Mouse (Mus musculus) forebrain, postnatal 0 days (tissue): ENCODE measurements at regions not wholly inside any gene's neighbourhood (a gene's known extent, or its start where the extent isn't known, plus 50 kb on each side); places are given as distances from the start of the nearest gene placed in this dataset.

Source experiments
- ATAC-seq: fragments of 200-750 bp; cut with Nextera tagmentation; 2 replicates; pipeline ENCODE4 v1.8.0; 2017; ENCODE audit warnings: mild to moderate bottlenecking, moderate library complexity
- DNase-seq: peaks from one replicate; pipeline ENCODE4 v3.0.0-alpha.2; 2015
- H3K27ac ChIP-seq: fragments of 300-500 bp; sonication (generic); 2 replicates; pipeline ENCODE4 v1.5.1; 2014; ENCODE audit warnings: low read depth, mild to moderate bottlenecking, antibody characterized with exemption, low read length, moderate library complexity, mixed read lengths
- H3K27me3 ChIP-seq: fragments of 300-500 bp; sonication (generic); 2 replicates; pipeline ENCODE4 v1.6.1; 2014; ENCODE audit warnings: mild to moderate bottlenecking, low read length, mixed read lengths; ENCODE audit not compliant: insufficient read depth
- H3K36me3 ChIP-seq: fragments of 300-500 bp; sonication (generic); 2 replicates; pipeline ENCODE4 v1.6.1; 2014; ENCODE audit warnings: mild to moderate bottlenecking, moderate library complexity; ENCODE audit not compliant: insufficient read depth
- H3K4me1 ChIP-seq: fragments of 300-500 bp; sonication (generic); 2 replicates; pipeline ENCODE4 v1.6.1; 2014; ENCODE audit warnings: antibody characterized with exemption; ENCODE audit not compliant: insufficient read depth
- H3K4me2 ChIP-seq: fragments of 300-500 bp; sonication (generic); 2 replicates; pipeline ENCODE4 v1.6.1; 2014; ENCODE audit warnings: low read depth, mild to moderate bottlenecking, moderate library complexity
- H3K4me3 ChIP-seq: fragments of 300-500 bp; sonication (generic); 2 replicates; pipeline ENCODE4 v1.5.1; 2014; ENCODE audit warnings: low read depth, low read length, mixed read lengths
- H3K9ac ChIP-seq: fragments of 300-500 bp; sonication (generic); 2 replicates; pipeline ENCODE4 v1.6.1; 2014; ENCODE audit warnings: mild to moderate bottlenecking
- H3K9me3 ChIP-seq: fragments of 300-500 bp; sonication (generic); 2 replicates; pipeline ENCODE4 v1.6.1; 2016; ENCODE audit warnings: low read length
- CTCF ChIP-seq: sonication (generic); IDR thresholded peaks from 2 replicates; pipeline ENCODE4 v1.5.1; 2016; ENCODE audit warnings: antibody characterized with exemption, control low read depth, low read depth
- WGBS: fragments of 180-500 bp; shearing (Covaris S2); extraction: QIAGEN DNeasy Blood & Tissue Kit; methylation state at CpG from one replicate; pipeline ENCODE4 v1.1.7; 2014; 5-methylcytosine and 5-hydroxymethylcytosine counted together

- TF ChIP-seq CTCF = no peak
- no peaks in the 10 kb centered on the region for H3K9me3 ChIP-seq
- ATAC-seq = no peak
Measured at GRCm38 (mm10) chr3:34761783-34762182, 111.6 kb downstream of the Sox2 start.

GRCm38 (mm10) chr3:34764559-34764958 lies 114.4 kb downstream of the Sox2 start:
- ATAC-seq (no peak), DNase-seq (no peak)
- Histone ChIP-seq H3K27me3 (no peaks in the 10 kb centered on the region), H3K4me2 (no peak overlapping the region), H3K9ac (no peak overlapping the region), H3K27ac (no peak overlapping the region), H3K9me3 (no peaks in the 10 kb centered on the region), H3K4me1 (no peaks in the 10 kb centered on the region), H3K4me3 (no peak overlapping the region), H3K36me3 (no peaks in the 10 kb centered on the region)
- TF ChIP-seq CTCF = no peak
- WGBS = 67% methylated on average over 2 of the region's 2 CpGs

More at GRCm38 (mm10) chr3:34761783-34762182, 111.6 kb downstream of the Sox2 start:
- Histone ChIP-seq H3K4me3 (no peak overlapping the region), H3K27ac (no peak overlapping the region), H3K36me3 (no peaks in the 10 kb centered on the region), H3K9ac (no peak overlapping the region), H3K4me1 (no peaks in the 10 kb centered on the region), H3K4me2 (no peak overlapping the region), H3K27me3 (no peaks in the 10 kb centered on the region)
- DNase-seq = no peak
- WGBS = 96% methylated on average over 4 of the region's 4 CpGs

GRCm38 (mm10) chr3:34765151-34765550 lies 114.9 kb downstream of the Sox2 start:
- Histone ChIP-seq H3K9ac (no peak overlapping the region), H3K4me3 (no peak overlapping the region), H3K4me2 (no peak overlapping the region), H3K9me3 (no peaks in the 10 kb centered on the region), H3K4me1 (no peaks in the 10 kb centered on the region), H3K27ac (no peak overlapping the region), H3K27me3 (no peaks in the 10 kb centered on the region), H3K36me3 (no peaks in the 10 kb centered on the region)
- DNase-seq (no peak), ATAC-seq (no peak)
- no peak for TF ChIP-seq CTCF
- 92% methylated on average over 6 of the region's 6 CpGs for WGBS

GRCm38 (mm10) chr3:34769818-34770217 lies 119.6 kb downstream of the Sox2 start:
- no peak overlapping the region for H3K4me3 ChIP-seq
- WGBS = 32% methylated on average over 2 of the region's 3 CpGs
- H3K4me1 ChIP-seq = no peaks in the 10 kb centered on the region
- no peaks in the 10 kb centered on the region for H3K36me3 ChIP-seq
- H3K9me3 ChIP-seq = no peaks in the 10 kb centered on the region
- DNase-seq (no peak), ATAC-seq (no peak)
- H3K9ac ChIP-seq = no peak overlapping the region
- H3K27me3 ChIP-seq = no peaks in the 10 kb centered on the region
- no peak overlapping the region for H3K4me2 ChIP-seq
- no peak for TF ChIP-seq CTCF
- H3K27ac ChIP-seq = no peak overlapping the region

GRCm38 (mm10) chr3:34770271-34770670 lies 120.1 kb downstream of the Sox2 start:
- no peak for ATAC-seq

GRCm38 (mm10) chr3:34772035-34772434 lies 121.8 kb downstream of the Sox2 start:
- ATAC-seq = no peak
- H3K4me3 ChIP-seq = no peak overlapping the region
- DNase-seq = no peak
- H3K9me3 ChIP-seq = no peaks in the 10 kb centered on the region
- 88% methylated on average over 3 of the region's 3 CpGs for WGBS
- no peak for TF ChIP-seq CTCF
- no peak overlapping the region for H3K9ac ChIP-seq
- H3K4me1 ChIP-seq = no peaks in the 10 kb centered on the region
- H3K4me2 ChIP-seq = no peak overlapping the region
- no peaks in the 10 kb centered on the region for H3K36me3 ChIP-seq
- no peak overlapping the region for H3K27ac ChIP-seq
- no peaks in the 10 kb centered on the region for H3K27me3 ChIP-seq

More at GRCm38 (mm10) chr3:34770271-34770670, 120.1 kb downstream of the Sox2 start:
- Histone ChIP-seq H3K9ac (no peak overlapping the region), H3K27me3 (no peaks in the 10 kb centered on the region), H3K36me3 (no peaks in the 10 kb centered on the region), H3K27ac (no peak overlapping the region), H3K4me3 (no peak overlapping the region), H3K4me1 (no peaks in the 10 kb centered on the region), H3K9me3 (no peaks in the 10 kb centered on the region), H3K4me2 (no peak overlapping the region)
- DNase-seq = no peak
- 78% methylated on average over 6 of the region's 6 CpGs for WGBS
- TF ChIP-seq CTCF = no peak

GRCm38 (mm10) chr3:34773678-34774425 lies 123.6 kb downstream of the Sox2 start:
- Histone ChIP-seq H3K9me3 (no peaks in the 10 kb centered on the region), H3K9ac (no peak overlapping the region), H3K27ac (no peak overlapping the region), H3K4me2 (peak overlapping the region; percentile 37), H3K27me3 (no peaks in the 10 kb centered on the region), H3K4me3 (no peak overlapping the region), H3K36me3 (no peaks in the 10 kb centered on the region), H3K4me1 (no peaks in the 10 kb centered on the region)
- ATAC-seq (peak; percentile 81), DNase-seq (peak; percentile 70)
- TF ChIP-seq CTCF = no peak
- WGBS = 18% methylated on average over 23 of the region's 23 CpGs
